Mouse (Mus musculus): ENCODE measurements around the gene Ssr2. TPM values are rescaled to one million over a fixed set of nuclear protein-coding genes. Genes with fewer than 3 reads are reported as not detected.

Ssr2 gene
- polyA plus RNA-seq, 1 experiment: 206 TPM

DNA sequence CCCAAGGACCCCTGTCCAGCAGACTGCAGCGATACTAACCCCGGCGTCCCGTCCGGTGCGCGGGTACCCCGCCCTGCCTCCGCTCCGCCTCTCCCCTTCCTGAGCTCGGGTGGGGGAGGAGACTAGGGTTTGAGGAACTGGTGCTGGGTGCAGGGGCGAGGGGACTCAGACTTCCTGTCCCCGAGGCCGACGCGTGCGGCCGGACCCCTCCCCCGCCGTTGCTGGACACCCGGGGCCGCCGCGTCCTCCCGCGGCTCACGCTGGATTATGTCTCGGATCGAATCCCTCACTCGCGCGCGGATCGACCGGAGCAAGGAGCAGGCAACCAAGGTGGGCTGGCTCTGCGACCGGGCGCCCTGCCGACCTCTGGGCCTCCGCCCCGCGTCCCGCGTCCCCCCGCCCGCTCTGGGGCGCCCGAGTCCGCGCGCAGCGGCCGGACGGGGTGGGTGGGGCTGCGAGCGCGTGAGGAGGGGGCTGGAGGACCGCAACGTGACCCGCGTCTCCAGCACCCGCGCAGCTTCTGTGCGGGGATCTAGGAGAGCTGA, 45.4 kb downstream of the Ssr2 start:
- DNase-seq: peak; percentile 84
- Histone ChIP-seq H3K4me1 (replicated peaks; ENCODE audit: control insufficient read depth, insufficient read depth, low read length) (peaks cover 33% of the 10 kb centered on the region), H3K4me3 (ENCODE audit: control insufficient read depth, insufficient read depth, low read length) (peak overlapping the region; percentile 85), H3K27ac (ENCODE audit: control insufficient read depth, insufficient read depth, low read length) (peak overlapping the region; percentile 88; the same call in 1 of the 2 replicates), H3K27me3 (ENCODE audit: control insufficient read depth, insufficient read depth, low read length) (no peaks in the 10 kb centered on the region), H3K36me3 (ENCODE audit: control insufficient read depth, insufficient read depth, low read length) (no peaks in the 10 kb centered on the region)
- WGBS: 1% methylated on average over 64 of the region's 64 CpGs
- peak; percentile 81 for TF ChIP-seq POLR2A (IDR thresholded peaks at IDR 0.05; ENCODE audit: control insufficient read depth, extremely low read depth, insufficient read depth, low read length, poor library complexity)
- 0 out of 2 replicates have a peak, but pooled peaks have one; percentile 14 for TF ChIP-seq CTCF (IDR thresholded peaks at IDR 0.05; ENCODE audit: borderline replicate concordance, control insufficient read depth, extremely low read depth, insufficient read depth, low read length, poor library complexity)

DNA sequence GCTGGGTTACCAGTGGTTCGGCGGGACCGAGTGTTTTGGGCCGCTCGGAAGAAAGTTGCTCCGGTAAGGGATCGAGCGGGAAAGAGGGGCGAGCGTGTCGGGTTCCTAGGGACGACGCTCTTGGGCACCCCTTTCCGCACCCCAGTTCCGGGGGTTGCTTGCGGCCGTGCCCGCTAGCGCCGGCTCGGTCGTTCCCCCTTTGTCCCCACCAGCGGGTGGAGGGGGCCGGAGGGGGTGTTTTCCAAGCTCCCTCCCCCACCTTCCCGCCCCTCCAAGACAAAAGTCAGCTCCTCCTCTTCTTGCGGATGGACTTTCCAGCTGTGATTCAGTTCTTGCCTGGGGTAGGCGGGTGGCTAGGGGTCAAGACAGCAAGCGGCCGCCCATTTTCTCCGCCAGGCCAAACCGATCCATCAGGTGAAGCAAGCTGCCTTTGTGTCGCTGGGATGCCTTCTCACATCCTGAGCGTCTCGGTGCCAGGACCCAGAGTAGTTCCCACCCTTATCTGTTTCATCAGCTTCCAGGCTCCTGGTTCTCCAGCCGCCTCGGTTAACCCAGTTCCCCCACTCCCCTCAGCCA, 45.9 kb downstream of the Ssr2 start:
- peak overlapping the region; percentile 88 for H3K27ac ChIP-seq (ENCODE audit: control insufficient read depth, insufficient read depth, low read length)
- DNase-seq: peak; percentile 59
- WGBS: under 1% methylated on average over 36 of the region's 36 CpGs
- peak overlapping the region; percentile 85 for H3K4me3 ChIP-seq (ENCODE audit: control insufficient read depth, insufficient read depth, low read length)
- peaks cover 38% of the 10 kb centered on the region for H3K4me1 ChIP-seq (replicated peaks; ENCODE audit: control insufficient read depth, insufficient read depth, low read length)
- no peaks in the 10 kb centered on the region for H3K27me3 ChIP-seq (ENCODE audit: control insufficient read depth, insufficient read depth, low read length)
- no peaks in the 10 kb centered on the region for H3K36me3 ChIP-seq (ENCODE audit: control insufficient read depth, insufficient read depth, low read length)
- TF ChIP-seq CTCF (IDR thresholded peaks at IDR 0.05; ENCODE audit: borderline replicate concordance, control insufficient read depth, extremely low read depth, insufficient read depth, low read length, poor library complexity) (no peak), POLR2A (IDR thresholded peaks at IDR 0.05; ENCODE audit: control insufficient read depth, extremely low read depth, insufficient read depth, low read length, poor library complexity) (no peak)

DNA sequence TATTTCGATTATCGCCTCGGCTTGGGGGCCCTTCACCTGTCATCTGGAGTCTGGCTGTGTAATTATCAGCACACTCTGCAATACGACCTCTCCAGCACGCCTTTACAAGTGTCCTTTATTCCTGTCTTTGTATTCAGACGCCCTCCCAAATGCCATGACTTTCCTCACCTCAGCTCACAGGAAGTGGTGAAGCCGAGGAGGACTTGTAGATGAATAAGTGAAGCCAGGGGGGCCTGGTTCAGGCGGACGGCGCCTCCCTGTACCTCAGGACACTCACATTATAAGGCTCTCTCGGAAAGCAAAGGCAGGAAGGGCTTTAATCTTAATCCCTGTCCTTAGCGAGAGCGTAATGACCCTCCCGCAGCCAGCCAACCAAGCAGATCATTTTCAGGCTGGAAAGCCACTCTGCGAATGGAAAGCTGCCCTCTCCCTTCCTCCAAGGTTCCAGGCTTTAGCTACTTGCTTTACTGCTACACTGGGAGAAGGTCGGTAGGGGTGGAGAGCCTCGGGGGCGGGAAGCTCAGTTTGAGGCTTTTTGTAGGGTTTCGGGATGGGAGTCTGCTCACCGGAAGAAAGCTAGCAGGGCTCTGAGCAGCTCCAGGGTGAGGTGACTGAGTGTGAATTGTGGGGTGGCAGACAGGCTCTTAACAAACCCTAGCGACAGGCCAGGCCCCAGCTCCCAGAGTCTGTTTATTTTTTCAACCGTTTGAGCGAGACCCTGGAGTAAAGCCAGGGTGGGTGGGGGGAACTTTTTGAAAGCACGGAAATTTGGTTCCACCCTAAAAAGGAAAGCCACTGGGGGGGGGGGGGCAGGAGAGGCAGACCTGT, 46.7 kb downstream of the Ssr2 start:
- Histone ChIP-seq H3K4me1 (replicated peaks; ENCODE audit: control insufficient read depth, insufficient read depth, low read length) (peaks cover 41% of the 10 kb centered on the region), H3K27ac (ENCODE audit: control insufficient read depth, insufficient read depth, low read length) (peak overlapping the region; percentile 88), H3K27me3 (ENCODE audit: control insufficient read depth, insufficient read depth, low read length) (no peaks in the 10 kb centered on the region), H3K4me3 (ENCODE audit: control insufficient read depth, insufficient read depth, low read length) (peak overlapping the region; percentile 85), H3K36me3 (ENCODE audit: control insufficient read depth, insufficient read depth, low read length) (no peaks in the 10 kb centered on the region)
- TF ChIP-seq POLR2A (IDR thresholded peaks at IDR 0.05; ENCODE audit: control insufficient read depth, extremely low read depth, insufficient read depth, low read length, poor library complexity): 0 out of 2 replicates have a peak, but pooled peaks have one; percentile 9
- TF ChIP-seq CTCF (IDR thresholded peaks at IDR 0.05; ENCODE audit: borderline replicate concordance, control insufficient read depth, extremely low read depth, insufficient read depth, low read length, poor library complexity): 0 out of 2 replicates have a peak, but pooled peaks have one; percentile 21
- peak; percentile 58 for DNase-seq
- WGBS: under 1% methylated on average over 24 of the region's 24 CpGs

DNA sequence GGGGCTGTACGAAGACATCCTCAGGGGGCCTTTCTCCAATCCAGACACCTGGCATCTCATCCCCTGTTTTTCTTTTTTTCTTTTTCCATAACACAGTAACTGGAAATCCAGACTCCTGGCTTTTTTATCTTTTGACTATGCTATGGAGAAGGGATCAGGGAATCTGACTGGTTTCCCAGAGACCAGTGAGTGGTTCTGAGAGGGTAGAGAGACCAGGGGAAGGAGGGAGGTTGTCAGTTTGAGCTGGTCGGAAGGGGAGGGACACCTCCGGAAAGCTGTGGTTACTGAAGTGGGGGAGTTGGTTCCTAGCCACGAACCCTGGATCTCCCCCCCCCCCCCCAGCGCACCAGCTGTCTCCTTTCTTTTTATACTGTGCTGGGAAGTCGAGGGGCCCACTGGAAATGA, 47.3 kb downstream of the Ssr2 start:
- H3K4me3 ChIP-seq (ENCODE audit: control insufficient read depth, insufficient read depth, low read length): peak overlapping the region; percentile 85
- peak overlapping the region; percentile 88 for H3K27ac ChIP-seq (ENCODE audit: control insufficient read depth, insufficient read depth, low read length)
- no peaks in the 10 kb centered on the region for H3K27me3 ChIP-seq (ENCODE audit: control insufficient read depth, insufficient read depth, low read length)
- WGBS: 2% methylated on average over 6 of the region's 6 CpGs
- H3K36me3 ChIP-seq (ENCODE audit: control insufficient read depth, insufficient read depth, low read length): no peaks in the 10 kb centered on the region
- H3K4me1 ChIP-seq (replicated peaks; ENCODE audit: control insufficient read depth, insufficient read depth, low read length): peaks cover 44% of the 10 kb centered on the region
- peak; percentile 50 for DNase-seq
- no peak for TF ChIP-seq POLR2A (IDR thresholded peaks at IDR 0.05; ENCODE audit: control insufficient read depth, extremely low read depth, insufficient read depth, low read length, poor library complexity)
- no peak for TF ChIP-seq CTCF (IDR thresholded peaks at IDR 0.05; ENCODE audit: borderline replicate concordance, control insufficient read depth, extremely low read depth, insufficient read depth, low read length, poor library complexity)

DNA sequence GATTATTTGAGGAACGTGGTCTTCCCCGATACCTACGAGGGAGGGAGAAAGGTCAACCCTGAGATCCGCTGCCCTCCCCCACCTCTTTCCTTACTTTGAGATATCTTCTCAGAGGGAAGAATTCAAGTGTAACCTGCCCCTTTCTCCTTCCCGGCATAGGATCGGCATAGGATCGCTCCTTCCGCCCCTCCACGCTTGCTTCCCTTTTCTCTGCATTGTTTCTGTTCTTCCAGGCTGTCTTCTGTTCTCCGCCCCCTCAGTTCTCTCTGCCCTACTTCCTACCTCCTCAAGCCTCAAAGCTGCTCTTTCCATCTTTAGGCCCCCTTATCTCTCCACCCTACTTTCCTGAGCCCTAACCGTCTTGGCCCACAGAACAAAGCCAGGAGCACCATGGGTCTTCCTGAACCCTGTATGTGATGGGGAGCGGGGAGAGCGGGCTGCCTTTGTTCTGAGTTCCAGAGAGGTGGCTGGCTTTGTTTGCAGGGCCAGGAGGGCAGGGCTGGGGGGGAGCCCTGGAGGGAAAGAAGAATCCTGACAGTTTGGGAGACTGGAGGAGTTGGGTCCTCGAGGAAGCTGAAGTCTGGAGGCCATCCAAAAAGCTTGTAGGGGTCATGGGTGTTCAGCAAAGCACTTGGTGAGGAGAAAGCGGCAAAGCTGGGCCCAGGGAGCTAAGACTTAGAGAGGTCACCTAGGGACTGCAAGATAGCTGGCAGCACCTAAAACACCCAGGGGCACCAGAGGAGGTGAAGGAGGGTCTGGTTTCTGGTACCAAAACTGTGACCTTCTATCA, 47.9 kb downstream of the Ssr2 start:
- peaks cover 44% of the 10 kb centered on the region for H3K4me1 ChIP-seq (replicated peaks; ENCODE audit: control insufficient read depth, insufficient read depth, low read length)
- H3K36me3 ChIP-seq (ENCODE audit: control insufficient read depth, insufficient read depth, low read length): no peaks in the 10 kb centered on the region
- no peaks in the 10 kb centered on the region for H3K27me3 ChIP-seq (ENCODE audit: control insufficient read depth, insufficient read depth, low read length)
- peak; percentile 33 for DNase-seq
- no peak for TF ChIP-seq CTCF (IDR thresholded peaks at IDR 0.05; ENCODE audit: borderline replicate concordance, control insufficient read depth, extremely low read depth, insufficient read depth, low read length, poor library complexity)
- WGBS: 6% methylated on average over 15 of the region's 15 CpGs
- H3K27ac ChIP-seq (ENCODE audit: control insufficient read depth, insufficient read depth, low read length): peak overlapping the region; percentile 88
- peak overlapping the region; percentile 85 for H3K4me3 ChIP-seq (ENCODE audit: control insufficient read depth, insufficient read depth, low read length)

DNA sequence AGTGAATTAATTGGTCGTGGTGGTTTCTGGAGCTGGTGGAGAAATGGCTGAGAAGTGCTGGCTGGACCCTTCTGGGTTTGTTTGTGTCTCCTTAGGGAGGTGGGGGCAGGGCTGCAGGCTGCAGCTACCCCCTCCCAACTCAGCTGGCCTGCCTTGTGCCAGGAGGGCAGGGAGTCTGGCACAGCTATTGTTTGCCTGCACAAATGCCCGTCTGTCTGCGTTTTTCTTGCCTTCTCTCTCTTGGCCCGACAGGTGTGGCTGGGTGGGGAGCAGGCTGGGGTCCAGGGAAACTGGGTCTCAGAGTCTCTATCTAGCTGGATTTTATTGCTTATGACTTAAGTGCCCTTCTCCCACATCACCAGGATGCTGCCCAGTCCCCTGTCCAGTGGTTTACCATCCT, 48.6 kb downstream of the Ssr2 start:
- Histone ChIP-seq H3K27ac (ENCODE audit: control insufficient read depth, insufficient read depth, low read length) (no peak overlapping the region), H3K4me3 (ENCODE audit: control insufficient read depth, insufficient read depth, low read length) (no peak overlapping the region), H3K4me1 (replicated peaks; ENCODE audit: control insufficient read depth, insufficient read depth, low read length) (peaks cover 44% of the 10 kb centered on the region), H3K27me3 (ENCODE audit: control insufficient read depth, insufficient read depth, low read length) (no peaks in the 10 kb centered on the region), H3K36me3 (ENCODE audit: control insufficient read depth, insufficient read depth, low read length) (peaks cover 2% of the 10 kb centered on the region; the same call in 1 of the 2 replicates)
- TF ChIP-seq CTCF (IDR thresholded peaks at IDR 0.05; ENCODE audit: borderline replicate concordance, control insufficient read depth, extremely low read depth, insufficient read depth, low read length, poor library complexity): no peak
- TF ChIP-seq POLR2A (IDR thresholded peaks at IDR 0.05; ENCODE audit: control insufficient read depth, extremely low read depth, insufficient read depth, low read length, poor library complexity): no peak
- WGBS: 16% methylated on average over 4 of the region's 4 CpGs
- DNase-seq: no peak

Data from thymus, adult 2 months (tissue).